Comparison of ENCODE assay signal across 21 mouse cellular contexts in the genomic region with DNA sequence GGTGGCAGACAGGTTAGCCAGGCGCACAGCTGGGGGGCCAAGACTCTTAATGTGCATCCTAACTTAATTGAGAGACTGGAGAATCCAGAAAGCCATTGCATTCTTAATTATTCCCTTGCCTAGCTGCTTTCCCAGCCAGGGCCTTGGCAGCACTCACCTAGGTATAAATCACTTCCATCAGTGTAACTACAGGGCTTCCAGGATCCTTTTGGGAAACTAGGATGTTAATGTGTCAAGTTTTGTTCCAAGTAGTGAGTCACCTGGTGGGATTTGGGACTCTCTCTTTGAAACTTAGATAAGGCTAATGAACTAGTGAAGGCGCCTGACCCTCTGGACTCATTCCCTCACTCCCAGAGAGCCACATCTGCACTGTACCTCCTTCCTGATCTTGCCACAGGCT.
"Had no signal": no experiment of that assay in that cellular context is flagged by ENCODE, and none has a peak within 500 bp of the region (broad histone marks: within the 10 kb centered on the region; RNA-seq: fewer than 3 reads in every experiment).

No protein-coding gene starts in this region.

- H3K4me1 ChIP-seq: limb, embryonic 15.5 days; midbrain, embryonic 12.5 days; midbrain, embryonic 15.5 days; neural tube, embryonic 12.5 days; neural tube, embryonic 15.5 days; stomach, embryonic 15.5 days had no signal

- H3K9ac ChIP-seq: limb, embryonic 15.5 days; liver, embryonic 14.5 days; liver, postnatal 0 days; lung, embryonic 14.5 days; midbrain, embryonic 12.5 days; midbrain, embryonic 15.5 days; neural tube, embryonic 12.5 days; neural tube, embryonic 15.5 days; stomach, embryonic 15.5 days had no signal

- H3K27ac ChIP-seq: limb, embryonic 15.5 days; liver, embryonic 14.5 days; macrophage; midbrain, embryonic 12.5 days; midbrain, embryonic 15.5 days; neural tube, embryonic 12.5 days; neural tube, embryonic 15.5 days; stomach, embryonic 15.5 days had no signal

- ATAC-seq: liver, postnatal 0 days; lung, postnatal 0 days; midbrain, embryonic 15.5 days had no signal

- H3K36me3 ChIP-seq: limb, embryonic 15.5 days; midbrain, embryonic 12.5 days; midbrain, embryonic 15.5 days; neural tube, embryonic 12.5 days; neural tube, embryonic 15.5 days; stomach, embryonic 15.5 days had no signal

- H3K27me3 ChIP-seq: limb, embryonic 15.5 days; midbrain, embryonic 12.5 days; midbrain, embryonic 15.5 days; neural tube, embryonic 12.5 days; neural tube, embryonic 15.5 days; stomach, embryonic 15.5 days had no signal

- DNase-seq: kidney, adult 9 months; kidney, postnatal 14 days; kidney, postnatal 4 days; left cerebral cortex, postnatal 4 days; liver, postnatal 0 days; lung, embryonic 14.5 days; right cerebral cortex, adult 18-20 months; right cerebral cortex, postnatal 14 days; right cerebral cortex, postnatal 4 days; spleen, adult 18-20 months; thymus, postnatal 25 days had no signal

- H3K9me3 ChIP-seq: limb, embryonic 15.5 days; midbrain, embryonic 12.5 days; midbrain, embryonic 15.5 days; neural tube, embryonic 12.5 days; neural tube, embryonic 15.5 days; stomach, embryonic 15.5 days had no signal

- H3K4me3 ChIP-seq: limb, embryonic 15.5 days; midbrain, embryonic 12.5 days; midbrain, embryonic 15.5 days; neural tube, embryonic 12.5 days; neural tube, embryonic 15.5 days; stomach, embryonic 15.5 days had no signal

- H3K4me2 ChIP-seq: limb, embryonic 15.5 days; liver, embryonic 11.5 days; lung, embryonic 14.5 days; midbrain, embryonic 12.5 days; midbrain, embryonic 15.5 days; neural tube, embryonic 12.5 days; neural tube, embryonic 15.5 days; stomach, embryonic 15.5 days had no signal
